Mouse (Mus musculus) ES-Bruce4 (cell line): ENCODE results near the gene Dst.

Experiments used
- CTCF ChIP-seq: IDR thresholded peaks from one replicate; pipeline ENCODE4 v1.8.1; 2011; ENCODE audit warnings: low read depth, low read length
- POLR2A ChIP-seq: IDR thresholded peaks from one replicate; pipeline ENCODE4 v1.8.1; 2011; ENCODE audit warnings: low read length; ENCODE audit not compliant: insufficient read depth

GRCm38 (mm10) chr1:34059231-34059630 lies 151.2 kb downstream of the Dst start:
- TF ChIP-seq CTCF (no peak), POLR2A (no peak)
